Mouse (Mus musculus): ENCODE results near the gene S100a6.

S100a6 gene

DNA sequence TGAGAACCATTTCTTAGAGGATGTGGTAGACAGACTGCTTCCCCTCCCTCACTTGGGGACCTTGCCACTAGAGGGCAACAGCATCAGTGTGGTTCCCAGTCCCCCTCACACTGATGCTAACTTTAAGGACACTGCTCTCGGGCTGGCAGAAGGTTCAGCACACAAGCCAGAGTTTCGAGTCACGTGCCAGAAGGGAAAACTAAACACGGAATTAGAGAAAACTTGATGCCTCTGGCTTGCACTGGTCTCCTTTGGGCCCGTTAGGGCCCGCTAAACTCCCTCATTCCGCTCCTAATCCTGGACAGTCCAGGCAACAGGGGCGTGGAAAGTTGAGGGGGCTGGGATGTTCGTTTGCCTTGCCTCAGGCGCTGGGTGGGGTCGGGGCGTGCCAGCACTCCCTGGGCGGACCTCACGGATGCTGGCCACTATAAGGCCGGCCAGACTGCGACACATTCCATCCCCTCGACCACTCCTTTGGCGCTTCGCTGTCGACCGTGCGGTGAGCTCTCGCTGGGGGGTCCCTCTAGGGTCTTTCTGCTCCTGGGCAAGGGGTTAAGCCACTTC lies at the start of gene S100a6:
TSS of gene S100a6 (plus strand) at position 155 of the 564 bp plus-strand sequence.
- DNase-seq = peak; percentile 73 to 77

GRCm38 (mm10) chr3:90574691-90575090 lies 38.0 kb upstream of the S100a6 start:
- no peak for DNase-seq

GRCm38 (mm10) chr3:90575320-90575719 lies 37.4 kb upstream of the S100a6 start:
- no peak for DNase-seq

- DNase-seq = no peak
Observed at GRCm38 (mm10) chr3:90576351-90577001, 36.2 kb upstream of the S100a6 start.

GRCm38 (mm10) chr3:90579433-90579832 lies 33.2 kb upstream of the S100a6 start:
- no peak for DNase-seq

GRCm38 (mm10) chr3:90581141-90581540 lies 31.5 kb upstream of the S100a6 start:
- no peak for DNase-seq

DNA sequence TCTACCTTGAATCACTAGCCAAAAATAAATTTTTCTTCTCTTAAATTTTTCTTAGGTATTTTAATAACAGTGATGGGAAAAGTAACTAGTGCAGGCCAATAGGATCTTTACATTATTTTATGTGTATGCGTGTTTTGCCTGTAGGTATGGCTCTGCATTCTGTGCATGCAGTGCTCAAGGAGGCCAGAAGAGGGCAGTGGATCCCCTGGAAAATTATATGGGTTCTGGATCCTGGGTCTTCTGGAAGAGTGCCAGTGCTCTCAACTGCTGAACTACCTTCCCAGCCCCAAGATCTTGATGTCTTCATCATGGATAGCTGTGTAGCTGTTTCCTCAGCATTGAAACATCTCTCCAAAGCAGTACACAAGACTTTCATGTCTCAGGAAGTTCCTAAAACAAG lies 30.5 kb upstream of the S100a6 start:
- DNase-seq = no peak

DNA sequence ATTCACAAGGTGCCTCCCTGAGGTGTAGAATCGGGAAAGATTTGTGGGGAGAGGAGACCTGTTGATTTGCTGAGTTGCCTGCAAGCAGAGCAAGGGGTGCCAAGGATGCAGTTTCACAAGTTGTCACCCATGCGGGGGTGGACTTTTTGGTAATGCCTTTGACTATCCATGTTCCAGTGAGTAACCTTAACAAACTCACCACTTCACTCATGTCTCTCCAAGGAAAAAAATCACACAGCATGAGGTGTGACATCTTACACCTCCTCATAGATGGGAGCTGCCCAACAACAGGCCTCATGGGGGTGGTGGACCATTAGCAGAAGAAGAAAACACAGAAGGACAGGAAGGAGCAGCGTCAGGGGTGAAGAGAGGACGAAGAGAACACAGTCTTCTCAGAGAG lies 30.1 kb upstream of the S100a6 start:
- no peak for DNase-seq

GRCm38 (mm10) chr3:90583893-90584292 lies 28.8 kb upstream of the S100a6 start:
- DNase-seq = no peak

- DNase-seq = peak in 1 of 2 experiments; percentile 57
Observed at GRCm38 (mm10) chr3:90585595-90585994, 27.1 kb upstream of the S100a6 start.

DNA sequence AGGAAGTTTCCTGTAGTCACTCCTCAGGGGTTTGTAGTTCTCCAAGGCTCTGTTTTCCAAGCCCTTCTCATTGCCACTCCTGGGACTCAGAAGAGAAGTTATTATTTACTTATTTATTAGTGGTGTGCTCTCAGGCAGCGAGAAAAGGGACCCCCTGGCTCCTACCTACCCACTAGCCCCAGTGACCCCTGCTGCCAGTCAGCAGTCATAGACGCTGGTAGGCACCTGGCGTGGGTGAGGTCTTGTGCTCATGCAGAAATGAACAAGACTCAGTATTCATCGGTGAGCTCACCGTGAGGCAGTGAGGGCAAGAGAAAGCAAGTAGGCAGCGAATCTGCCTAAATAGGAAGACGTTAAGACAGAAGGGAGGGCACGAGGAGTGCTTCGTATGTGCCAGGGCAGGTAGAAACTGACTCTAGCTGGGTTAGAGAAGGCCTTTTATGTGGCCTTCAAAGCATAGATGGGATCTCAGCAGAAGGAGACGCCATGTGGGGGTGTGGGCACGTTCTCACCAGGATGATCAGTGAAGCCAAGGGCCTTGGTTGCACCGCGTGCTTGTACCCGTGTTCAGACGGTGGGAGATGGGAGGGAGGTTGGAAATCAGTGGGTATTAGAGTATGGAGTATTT lies 26.6 kb upstream of the S100a6 start:
- no peak for DNase-seq

GRCm38 (mm10) chr3:90586906-90587305 lies 25.8 kb upstream of the S100a6 start:
- peak; percentile 76 to 88 for DNase-seq

DNA sequence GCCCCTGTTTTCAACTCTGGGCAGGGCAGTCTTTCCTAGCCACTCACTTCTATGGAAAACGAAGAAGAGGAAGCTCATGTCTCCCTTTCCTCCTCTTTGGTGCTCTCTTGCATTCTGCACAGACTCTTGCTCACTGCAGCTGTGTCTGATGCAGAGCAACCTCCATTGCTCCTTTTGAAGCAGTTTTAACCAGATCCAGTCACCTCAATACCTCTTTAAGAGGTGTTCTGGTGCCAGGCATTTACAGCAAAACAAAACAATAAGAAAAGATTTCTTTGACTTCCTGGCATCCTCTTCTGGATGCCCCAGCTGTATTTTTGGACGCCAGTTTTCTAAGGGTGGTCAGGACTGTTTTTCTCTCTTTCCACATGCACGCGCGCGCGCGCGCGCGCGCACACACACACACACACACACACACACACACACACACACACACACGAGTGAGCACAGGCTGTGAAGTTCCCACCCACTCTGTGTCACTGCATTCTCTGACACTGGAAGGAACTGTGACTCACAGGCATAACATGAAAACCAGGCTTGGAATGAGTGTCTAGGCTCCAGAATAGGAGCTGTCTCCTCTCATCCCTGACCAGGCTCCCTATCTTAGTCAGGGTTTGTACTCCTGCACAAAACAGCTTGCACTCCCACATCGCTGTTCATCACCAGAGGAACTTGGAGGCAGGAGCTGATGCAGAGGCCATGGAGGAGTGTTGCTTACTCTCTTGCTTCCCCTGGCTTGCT lies 25.2 kb upstream of the S100a6 start:
- no peak for DNase-seq

DNA sequence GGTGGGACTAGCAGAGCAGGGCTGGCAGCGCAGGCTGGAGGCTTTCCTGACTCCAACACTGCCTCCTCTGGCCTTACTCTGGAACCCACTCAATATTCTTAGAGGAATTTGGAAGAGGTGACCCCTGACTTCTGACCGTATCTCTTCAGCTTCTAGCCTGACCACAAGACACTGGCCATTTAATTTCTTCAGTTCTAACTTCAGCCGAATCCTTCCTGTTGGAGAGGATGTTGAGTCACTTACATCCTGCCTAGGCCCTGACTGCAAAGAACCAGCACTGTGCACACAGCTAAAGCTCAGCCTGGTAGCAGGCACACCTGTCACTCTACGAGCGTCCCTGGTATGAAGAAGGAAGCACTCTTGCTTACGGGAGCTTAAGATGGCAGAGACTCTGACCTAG lies 23.3 kb upstream of the S100a6 start:
- no peak for DNase-seq

DNA sequence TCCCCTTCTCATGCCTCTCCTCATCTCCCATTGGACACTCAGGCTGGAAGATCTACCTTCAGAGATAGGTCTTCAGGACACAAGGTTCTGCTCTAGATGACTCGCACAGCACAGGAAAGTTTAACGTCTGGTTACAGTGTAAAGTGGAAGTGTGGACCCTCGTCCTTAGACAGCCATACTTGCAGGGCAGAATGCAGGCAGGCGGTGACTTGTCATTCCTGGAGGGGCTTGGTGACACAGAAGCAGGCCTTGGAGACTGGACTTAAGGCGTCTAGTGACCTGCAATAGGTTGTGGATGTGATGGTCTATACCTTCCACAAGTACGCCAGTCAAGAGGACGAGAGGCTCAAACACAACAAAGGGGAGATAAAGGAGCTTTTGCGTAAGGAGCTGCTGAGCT lies 22.7 kb upstream of the S100a6 start, which contains the start of gene S100a2:
TSS of gene S100a2 (plus strand) at position 301 of the 400 bp plus-strand sequence.
- DNase-seq = no peak

DNA sequence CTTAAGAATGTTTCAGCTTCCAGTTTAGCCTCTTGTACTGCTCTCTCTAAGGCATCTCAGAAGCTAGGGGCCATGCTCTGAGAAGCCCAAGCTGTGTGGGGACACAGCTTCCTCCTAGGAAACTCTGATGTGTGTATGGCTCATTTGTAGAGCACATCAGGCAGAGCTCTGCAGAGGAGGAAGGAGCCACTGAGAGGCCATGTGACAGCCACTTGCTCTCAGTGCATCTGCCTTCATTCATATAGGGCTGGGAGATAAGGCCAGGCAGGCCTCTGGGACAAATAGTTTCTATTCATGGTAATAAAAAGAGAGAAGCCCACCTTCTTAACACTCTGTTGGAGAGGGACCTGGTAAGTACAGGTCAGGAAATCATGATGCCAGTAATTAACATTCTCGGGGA lies 18.2 kb upstream of the S100a6 start:
- DNase-seq = no peak

GRCm38 (mm10) chr3:90595556-90595955 lies 17.1 kb upstream of the S100a6 start:
- no peak for DNase-seq

- no peak for DNase-seq
Observed at GRCm38 (mm10) chr3:90596810-90597209, 15.9 kb upstream of the S100a6 start.

DNA sequence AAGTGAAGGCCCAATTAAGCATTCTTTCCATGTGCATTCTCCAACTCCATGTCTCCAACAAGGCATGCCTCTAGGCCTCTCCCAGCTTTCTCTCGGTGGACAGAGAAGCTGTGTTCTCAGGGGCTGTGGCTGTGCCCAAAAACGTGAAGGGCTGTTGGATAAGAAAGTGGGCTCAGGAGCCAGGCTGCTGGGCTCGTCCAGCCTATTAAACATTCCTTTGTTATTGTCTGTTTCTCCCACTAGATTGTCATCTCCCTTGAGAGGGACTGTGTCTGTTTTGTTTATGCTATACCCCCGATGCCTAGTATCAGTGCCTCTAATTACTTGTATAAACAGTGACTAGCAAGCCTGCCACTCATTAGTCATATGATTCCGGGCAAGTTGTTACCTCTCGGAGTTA lies 14.9 kb upstream of the S100a6 start:
- DNase-seq = no peak

DNA sequence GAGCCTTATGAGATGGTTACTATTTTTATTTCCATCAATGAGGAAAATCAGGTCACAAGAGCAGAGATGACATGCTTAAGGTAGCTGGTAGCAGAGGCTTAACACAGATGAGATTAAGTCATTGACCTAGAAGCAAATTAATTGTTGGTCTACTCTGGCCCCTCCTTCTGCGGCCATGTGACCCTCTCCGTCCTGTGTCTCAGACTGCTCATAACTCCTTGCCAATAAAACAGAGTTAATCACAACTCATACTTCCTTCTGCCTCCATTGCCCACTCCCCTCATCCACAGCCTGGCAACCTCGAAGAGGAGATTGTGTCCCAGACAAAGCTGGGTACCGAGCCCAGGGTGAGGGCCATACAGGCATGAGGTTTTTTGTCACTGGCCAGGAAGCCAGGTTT lies 14.5 kb upstream of the S100a6 start:
- DNase-seq = no peak

- no peak for DNase-seq
Observed at GRCm38 (mm10) chr3:90599401-90599800, 13.3 kb upstream of the S100a6 start.

DNA sequence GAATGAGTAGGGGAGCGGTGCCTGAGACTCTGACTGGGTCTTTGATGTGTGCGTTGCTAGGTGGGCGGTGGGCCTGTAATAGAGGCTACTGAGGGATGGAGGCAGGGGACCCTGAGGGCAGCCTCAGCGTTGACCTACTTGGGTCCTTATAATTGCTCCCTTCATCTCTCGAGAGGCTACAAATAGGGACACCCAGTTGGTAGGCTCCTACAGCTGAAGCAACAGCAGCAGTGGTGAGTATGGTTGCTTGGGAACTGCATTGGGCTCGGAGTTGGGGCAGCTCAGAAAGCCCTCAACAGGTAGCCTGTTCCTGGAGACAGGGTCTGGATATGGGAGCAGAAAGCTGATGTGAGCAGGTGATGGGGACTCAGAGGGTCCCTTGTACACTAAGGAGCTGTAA lies 12.6 kb upstream of the S100a6 start:
- DNase-seq = no peak

GRCm38 (mm10) chr3:90600458-90601195 lies 12.1 kb upstream of the S100a6 start:
- DNase-seq = no peak
